Mouse (Mus musculus) pancreas, adult 10 weeks (tissue): Measurements from ENCODE around the gene Tmem44. TPM values are rescaled to one million over a fixed set of nuclear protein-coding genes. Genes with fewer than 3 reads are reported as not detected.

Experiments used
- polyA plus RNA-seq: library from polyadenylated mRNA; stranded (reverse); fragments of 350-450 nt; fragmentation: Illumina TruSeq; extraction: RNeasy Lipid Tissue Mini Kit (QIAGEN cat#74804); gene quantifications from one replicate; pipeline ENCODE4 v1.2.3, GENCODE M21; 2015; ENCODE audit warnings: low read depth, low replicate concordance; ENCODE audit not compliant: insufficient read depth

Tmem44 gene
- 5.0 TPM for polyA plus RNA-seq

DNA sequence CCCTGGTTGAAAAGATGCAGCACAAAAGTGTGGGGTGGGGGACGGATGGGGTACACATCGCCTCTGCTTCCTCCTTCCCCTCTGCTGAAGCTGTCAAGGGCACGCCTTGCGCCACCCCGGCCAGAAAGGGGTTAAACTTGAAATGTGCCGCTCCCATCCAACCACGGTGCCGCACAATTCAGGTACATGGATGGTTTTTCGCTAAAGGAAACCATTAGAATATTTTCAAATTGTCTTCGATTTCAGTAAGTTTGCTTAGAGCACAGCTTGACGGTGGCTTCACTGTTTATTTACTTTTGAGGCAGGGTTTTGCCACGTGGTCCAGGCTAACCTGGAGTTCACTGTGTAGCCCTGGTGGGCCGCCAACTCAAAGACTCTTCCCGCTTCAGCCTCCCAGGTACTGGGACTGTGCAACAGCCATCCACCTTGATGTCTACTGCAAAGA, at the start of gene Tmem44:
TSS of gene Tmem44 (minus strand) at position 95 of the 445 bp plus-strand sequence.

DNA sequence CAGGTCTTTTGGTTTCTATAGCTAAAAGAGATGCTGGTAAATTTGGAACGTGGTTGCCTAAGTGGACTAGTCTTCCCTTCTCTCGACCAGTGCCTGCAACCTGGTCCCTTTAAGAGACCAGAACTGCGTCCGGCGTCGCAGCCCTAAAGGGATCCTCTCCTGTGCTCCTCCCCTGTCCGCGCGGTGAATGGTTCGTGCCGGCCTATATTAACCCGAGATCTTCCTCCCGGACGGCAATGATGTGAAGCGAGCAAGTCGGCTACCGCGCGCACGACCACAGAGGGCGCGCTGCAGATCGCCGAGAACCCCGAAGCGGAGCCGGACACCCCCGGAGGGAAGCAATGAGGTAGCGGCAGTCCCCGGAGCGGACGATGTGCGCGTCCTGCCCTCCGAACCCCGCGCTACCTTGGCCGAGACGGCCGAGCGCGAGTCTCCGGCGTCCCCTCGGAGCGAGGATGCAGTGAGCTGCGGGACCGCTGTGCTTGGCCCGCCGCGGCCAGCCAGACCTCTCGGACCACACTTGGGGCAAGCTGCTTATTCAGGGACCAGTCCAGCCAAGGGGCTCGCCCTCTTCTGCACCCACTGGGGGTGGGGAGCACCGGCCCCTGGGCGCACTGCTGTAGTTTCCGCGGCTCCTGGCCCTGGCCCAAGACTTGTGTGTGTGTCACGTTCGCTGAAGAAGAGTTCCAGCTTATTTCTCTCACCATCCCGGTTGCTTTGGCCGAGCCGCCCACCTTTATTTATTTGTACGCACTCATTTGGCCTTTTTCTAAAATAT, 49.0 kb upstream of the Tmem44 start, which contains the start of gene Fam43a:
TSS of gene Fam43a (plus strand) at position 233 of the 778 bp plus-strand sequence.

GRCm38 (mm10) chr16:30587494-30588327, 37.1 kb upstream of the Tmem44 start, which contains the start of gene Lsg1:
Gene Lsg1, minus strand, starts transcription at chr16:30587592.

Other genes starting within 250 kb of the Tmem44 start
- 0.61 TPM for gene Gp5, start 240.1 kb downstream of the Tmem44 start, polyA plus RNA-seq
- 7.9 TPM for gene Atp13a3, start 144.9 kb downstream of the Tmem44 start, polyA plus RNA-seq
- 5.8 TPM for gene Lsg1, start 36.8 kb upstream of the Tmem44 start, polyA plus RNA-seq
- gene Fam43a, start 48.9 kb upstream of the Tmem44 start, polyA plus RNA-seq, result 4.7 TPM